Mouse (Mus musculus) right cerebral cortex, adult 18-20 months (tissue): Measurements from ENCODE around the gene Eef1b2.

Experiments used
- DNase-seq: peaks from one replicate; pipeline ENCODE4 v3.0.0; 2022; ENCODE audit warnings: mixed read lengths

The Eef1b2 gene

DNA sequence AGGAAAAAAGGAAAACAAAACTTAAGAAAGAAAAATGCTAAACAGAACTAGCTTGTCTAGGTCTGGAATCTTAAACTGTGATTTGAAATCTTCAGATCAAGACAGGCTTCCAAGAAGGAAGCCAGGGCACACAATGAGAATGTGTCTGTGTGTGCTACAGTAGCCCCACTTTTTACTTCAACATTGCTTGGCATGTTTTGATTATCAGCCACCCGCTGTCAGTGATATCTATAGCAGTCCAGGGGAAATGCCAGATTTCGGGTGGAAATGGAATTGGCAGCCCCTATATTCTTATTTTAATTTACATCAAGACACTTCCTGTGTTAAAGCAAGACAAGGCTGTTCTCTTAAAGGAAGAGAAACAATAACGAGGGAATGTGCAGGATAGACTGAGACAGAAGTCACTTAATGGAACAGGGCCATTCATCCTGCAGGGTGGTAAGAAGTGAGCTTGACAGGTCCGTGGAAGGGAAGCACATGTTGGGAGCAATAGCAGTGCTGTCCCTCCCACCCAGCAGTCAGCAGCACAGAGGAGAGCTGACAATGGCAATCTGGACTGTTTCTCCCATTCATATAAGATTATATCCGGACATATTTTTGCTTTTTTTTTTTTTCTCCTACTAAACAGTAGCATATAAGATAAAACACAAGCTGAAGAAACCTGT, 19.4 kb downstream of the Eef1b2 start:
- DNase-seq, result no peak

DNA sequence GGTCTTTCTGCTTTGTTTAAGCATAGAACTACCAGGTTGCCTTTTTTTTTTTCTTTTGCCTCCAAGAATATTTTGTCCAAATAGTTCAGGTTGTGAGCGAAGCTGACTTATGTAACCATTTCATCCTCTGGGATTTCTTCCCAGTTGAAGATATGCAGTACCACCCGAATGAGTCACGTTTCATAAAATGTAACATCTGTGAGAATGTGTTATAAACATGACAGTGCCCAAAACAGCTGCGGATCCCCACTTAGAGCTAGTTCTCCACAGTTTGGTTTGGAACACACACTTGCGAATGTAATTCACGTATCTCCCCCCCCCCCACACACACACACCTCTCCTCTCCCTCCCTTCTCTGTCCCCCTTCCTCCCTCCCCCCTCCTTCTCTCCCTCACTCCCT, 22.8 kb downstream of the Eef1b2 start:
- no peak for DNase-seq

DNA sequence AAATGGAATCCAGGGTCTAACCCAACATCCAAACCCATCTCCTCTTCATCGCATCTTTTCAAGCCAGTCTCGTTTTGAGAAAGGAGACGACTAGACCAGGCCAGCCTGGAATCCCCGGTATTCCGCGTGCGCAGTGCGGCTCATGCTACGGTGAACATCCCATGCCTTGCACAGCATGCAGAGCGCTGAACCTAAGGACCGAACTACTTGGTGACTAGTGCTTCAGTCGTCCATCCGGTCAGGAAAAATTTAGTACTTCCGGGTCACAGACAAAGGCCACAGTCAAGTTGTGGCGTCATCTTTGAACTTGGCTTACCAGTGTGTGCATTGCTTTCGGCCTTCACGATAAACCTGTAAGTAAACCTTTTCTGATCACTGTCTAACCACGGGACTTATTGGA, 23.7 kb downstream of the Eef1b2 start:
- no peak for DNase-seq

DNA sequence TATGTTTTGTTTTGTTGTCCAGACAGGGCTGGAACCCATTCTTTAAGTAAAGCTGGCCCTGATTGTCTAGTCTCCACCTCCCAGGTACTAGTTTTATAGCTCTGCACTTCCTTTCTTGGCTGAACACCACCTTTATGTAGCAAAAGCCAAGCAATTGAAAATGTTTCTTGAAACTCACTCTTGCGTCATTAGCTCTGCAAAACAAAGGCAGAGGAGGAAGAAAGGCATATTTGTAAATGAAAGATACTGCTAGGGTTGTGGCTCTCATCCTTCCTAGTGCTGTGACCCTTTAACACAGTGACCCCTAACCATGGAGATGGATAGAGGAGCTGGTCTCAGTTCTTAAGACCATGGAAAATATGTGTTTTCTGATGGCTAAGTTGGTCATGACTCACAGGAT, 25.0 kb downstream of the Eef1b2 start:
- no peak for DNase-seq

DNA sequence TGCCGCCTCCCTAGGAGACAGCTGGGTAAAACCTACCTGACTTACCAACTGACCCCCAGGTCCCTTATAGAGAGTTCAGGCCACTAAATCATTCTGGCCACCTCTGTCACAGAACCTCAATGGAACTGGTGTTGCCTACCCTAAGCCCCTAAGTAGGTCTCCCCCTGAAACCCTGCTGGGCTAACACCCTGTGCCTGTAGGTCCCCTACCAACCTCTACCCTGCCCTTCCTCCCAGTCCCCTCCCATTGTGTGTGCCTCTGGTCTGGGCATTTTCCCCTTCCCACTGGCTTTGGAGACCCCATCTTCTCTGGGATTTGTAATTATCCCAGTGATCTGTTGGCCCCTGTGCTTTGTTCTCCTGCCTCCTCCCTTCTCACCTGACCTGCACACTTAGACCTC, 26.8 kb downstream of the Eef1b2 start:
- DNase-seq, result no peak

DNA sequence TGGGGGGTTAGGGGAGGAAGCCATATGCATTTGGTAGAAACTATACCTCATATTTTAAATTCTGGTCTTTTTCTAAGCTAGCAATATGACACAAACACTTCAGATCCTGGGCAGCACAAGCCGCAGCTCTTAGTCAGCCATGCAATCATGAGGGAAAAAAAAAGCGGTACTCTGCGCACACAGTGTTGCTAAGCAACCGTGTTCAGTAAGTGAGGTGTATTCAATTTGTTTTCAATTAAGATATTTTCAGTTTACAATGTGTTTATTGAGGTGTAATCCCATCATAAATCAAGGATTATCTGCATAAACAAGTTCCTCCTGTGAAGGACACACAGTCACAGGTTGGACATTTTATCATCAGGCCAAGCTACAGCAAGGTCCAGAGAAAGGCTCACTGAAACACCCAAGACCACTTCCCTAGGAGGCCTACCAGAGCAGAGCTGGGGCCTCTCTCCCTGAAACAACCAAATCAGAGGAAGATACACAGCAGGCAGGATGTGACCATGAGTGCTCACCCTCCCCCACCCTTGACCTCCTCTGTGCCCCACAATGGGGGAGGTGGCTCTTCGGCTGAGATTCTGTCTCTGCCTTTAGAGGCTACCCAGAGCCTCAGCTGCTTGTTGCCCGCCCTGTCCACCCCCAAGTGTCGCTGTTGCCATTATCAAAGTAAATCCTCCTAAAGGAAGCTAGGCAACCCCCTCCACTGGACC, 27.5 kb downstream of the Eef1b2 start:
- peak; percentile 46 for DNase-seq

DNA sequence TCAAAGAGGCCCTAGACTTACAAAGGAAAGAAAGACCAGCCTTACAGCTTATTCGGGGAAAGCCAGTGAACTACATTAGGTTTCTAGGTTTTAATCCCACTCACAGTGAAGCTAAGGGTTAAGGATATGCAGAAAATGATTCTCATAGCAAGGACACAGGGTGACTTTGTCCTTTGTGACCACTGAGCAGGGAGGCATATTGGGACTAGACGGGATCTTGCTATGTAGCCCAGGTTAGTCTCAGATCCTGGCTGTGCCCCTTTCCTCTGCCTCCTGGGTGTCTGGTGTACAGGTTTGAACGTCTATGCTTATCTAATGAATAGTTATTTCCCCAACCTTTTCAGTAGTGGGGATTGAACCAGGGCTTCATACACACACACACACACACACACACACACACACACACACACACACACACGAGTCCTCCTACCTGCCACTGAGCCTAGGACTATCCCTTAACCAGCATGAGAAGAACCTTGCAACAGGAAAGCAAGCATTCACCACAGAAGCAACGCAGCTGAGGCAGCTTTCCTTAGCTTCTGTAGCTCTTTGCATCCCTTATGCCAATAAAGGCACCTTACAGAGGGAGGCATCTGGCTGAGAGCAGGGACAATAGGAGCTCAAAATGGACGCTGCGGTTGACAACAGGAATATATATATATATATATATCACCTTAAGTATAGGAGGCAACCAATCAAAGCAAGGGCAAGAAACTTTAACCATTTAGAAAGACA, 28.2 kb downstream of the Eef1b2 start:
- DNase-seq, result no peak

DNA sequence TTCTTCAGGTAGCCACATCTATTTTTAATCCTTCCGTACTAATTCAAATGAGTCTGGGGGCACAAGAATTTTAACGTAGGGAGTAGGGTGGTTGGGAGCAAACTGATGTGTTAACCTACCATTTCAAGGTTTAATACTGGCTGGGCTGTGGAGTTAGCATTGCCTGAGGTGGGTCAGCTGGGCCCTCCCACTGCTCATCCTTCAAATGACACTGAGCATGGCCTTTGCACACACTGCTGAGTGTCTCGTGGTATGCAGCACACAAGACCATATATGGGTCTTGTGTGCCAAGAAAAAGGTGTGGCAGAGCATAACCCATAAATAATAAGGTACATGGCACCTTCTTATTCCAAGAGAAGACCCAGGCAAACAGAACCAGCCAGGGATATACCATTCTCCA, 31.0 kb downstream of the Eef1b2 start:
- no peak for DNase-seq

DNA sequence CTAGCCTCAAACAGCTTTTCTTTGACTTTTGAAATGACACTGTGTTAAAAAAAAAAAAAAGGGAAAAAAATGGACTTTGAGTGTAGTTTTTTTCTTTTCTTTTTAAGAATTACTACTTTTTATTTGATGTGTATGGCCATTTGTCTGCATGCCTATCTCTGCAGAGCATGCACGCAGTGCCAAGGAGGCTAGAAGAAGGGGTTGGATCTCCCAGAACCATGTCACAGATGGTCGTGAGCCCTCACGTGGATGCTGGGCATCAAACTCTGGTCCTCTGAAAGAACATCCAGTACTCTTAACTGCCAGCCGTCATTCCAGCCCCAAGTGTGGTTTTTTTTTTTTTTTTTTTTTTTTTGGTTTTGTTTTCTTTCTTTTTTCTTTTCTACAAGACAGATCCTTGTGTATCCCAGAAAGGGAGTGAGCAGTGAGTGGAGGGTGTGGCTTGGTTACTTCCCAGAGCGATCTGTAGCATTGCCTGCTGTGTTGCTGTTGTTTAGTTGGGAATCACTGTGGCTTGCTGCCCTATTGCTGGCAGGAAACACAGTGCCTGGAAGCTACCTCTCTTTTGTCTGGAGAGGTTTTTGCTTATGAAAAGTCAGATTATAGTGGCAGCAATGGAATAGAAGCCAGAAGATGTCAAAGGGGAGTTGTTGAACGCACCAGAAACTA, 33.4 kb downstream of the Eef1b2 start:
- DNase-seq, result no peak

DNA sequence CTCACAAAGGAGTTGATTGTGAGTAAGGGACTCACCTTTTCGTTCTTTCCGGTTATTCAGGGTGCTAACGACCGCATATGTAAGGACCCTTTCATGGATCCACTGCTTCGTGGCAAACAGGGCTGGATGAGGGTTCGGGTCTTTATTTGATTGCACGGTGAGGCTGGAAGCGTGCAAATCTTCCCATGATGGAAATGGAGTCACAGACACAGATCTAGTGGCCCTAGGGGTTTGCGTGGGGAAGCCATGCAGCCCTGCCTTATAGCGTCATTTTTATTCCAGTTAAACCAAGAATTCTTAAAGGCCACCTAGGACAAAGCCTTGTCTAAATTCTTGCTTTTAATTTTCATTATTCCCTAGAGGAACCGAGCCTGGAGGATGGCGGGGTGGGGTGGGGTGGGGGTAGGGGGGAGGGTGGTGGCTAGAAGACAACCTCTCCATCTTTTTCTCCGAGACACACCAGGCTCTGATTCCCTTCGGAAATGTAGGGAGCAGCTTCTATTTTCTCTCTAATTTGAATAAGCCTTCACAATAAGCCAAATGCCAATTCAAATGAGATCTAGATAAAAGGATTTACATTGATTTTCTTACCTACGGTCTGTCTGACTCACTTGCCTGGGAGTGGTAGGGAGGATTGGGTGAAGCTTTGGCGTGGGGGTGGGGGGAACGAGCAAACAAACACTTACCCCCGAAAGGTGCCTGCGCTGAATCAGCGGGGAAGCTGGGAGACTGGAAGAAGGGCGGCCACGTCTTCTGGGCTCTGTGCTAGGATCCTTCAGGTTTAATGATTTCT, 37.0 kb downstream of the Eef1b2 start:
- peak; percentile 18 for DNase-seq

DNA sequence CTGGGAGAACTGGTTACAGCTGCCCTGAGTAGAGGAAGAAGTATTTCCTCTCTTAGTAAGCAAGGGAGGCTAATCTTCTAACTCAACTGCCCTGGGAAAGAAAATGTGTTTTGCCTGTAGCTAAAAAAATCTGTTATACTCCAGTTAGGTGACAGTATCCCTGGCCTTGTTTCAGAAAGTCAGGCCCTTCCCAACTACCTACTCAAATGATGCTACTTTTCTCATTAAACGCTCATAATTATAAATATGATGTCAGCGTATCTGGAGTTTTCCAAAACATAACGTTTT, 37.6 kb downstream of the Eef1b2 start, which contains the start of gene Gpr1:
Gpr1 (minus strand) TSS at position 273 of the 288 bp plus-strand sequence.
- DNase-seq, result no peak

DNA sequence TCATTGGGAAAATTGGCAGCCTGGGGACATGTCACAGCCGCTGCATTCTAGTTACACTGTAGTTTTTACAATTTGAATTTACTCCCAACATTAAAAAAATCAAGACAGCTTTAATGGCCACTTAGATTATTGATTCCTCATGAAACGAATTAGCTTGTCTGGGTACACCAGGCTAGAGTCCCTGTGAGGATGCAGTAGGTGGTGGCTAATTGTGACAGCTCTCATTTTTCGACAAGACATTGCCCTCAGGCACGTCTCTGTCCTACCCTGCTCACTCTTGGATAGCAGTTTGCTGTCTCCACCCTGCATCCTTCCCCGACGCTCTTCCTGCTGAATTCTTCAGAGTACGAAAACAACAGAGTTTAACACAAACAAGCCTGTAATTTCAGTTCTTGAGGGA, 38.0 kb downstream of the Eef1b2 start:
- no peak for DNase-seq

DNA sequence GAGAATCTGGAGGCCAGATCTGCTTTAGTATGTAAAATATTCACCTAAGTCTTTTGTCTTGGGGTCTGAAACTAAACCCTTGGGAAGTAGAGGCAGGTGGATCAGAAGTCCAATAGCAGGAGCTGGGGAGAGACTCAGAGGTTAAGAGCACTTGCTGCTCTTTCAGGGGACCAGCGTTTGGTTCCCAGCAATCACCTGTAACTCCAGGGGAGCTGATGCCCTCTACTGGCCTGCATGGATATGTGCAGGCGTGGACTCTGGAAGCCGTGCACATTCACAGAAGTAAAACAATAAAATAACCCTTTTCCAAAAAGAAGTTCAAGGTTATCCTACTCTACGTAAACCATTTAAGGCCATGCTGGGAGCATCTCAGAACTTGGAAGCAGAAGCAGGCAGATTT, 42.7 kb downstream of the Eef1b2 start:
- no peak for DNase-seq

DNA sequence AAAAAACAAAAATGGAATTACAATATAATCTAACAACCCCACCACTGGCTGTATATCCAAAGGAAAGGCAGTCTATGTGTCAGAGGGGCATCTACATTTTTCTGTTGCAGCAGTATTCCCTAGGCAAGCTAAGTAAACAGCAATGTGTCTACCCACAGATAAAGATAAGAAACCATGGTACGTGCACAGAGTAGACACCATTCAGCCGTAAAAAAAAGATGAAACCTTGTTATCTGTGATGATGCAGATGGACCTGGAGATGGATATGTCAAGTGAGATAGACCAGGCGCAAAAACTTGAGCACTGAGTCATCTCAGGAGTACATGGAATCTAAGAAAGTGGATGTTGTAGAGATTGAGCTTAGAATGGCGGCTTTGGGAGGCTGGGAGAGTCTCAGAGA, 48.4 kb downstream of the Eef1b2 start:
- DNase-seq, result no peak

DNA sequence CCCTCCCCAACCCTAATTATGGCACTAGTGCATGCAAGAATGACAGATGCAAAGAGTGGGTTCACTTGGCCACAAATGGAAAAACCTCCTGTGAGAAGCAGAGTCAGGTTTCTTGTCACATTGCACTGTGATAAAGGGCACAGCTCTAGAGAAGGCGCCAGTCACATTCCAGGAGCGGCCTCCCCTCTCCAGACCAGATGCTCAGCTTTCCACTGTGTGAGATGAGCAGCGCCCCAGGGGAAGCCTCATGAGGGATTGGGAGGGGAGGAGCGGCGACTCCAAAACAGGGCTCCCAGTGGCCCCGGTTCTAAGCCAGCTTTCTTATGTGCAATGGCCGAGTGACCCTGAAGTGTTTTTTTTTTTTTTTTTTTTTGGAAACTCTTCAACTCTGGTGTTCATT, 49.3 kb downstream of the Eef1b2 start:
- DNase-seq, result no peak

DNA sequence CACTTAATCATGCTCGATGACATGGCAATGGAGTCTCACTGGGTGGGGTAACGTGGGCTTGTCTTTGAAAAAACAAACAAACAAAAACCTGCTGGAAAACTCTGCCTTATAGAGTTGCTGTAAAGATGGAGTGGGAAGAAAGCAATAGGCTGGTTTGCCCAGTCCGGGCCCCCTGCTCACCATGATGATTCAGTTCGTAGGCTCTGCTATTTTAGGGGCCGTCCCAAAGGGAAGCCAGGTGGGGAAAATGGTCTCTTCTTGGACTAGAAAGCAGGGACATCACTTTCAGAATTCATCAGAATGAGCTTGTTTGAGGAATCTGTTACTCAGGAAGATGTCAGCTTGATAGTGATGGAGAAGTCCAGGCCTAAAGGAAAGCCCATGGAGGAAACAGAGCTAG, 50.6 kb downstream of the Eef1b2 start:
- DNase-seq, result no peak
